Mouse (Mus musculus): ENCODE measurements at regions not wholly inside any gene's neighbourhood (a gene's known extent, or its start where the extent isn't known, plus 50 kb on each side); places are given as distances from the start of the nearest gene placed in this dataset.

DNA sequence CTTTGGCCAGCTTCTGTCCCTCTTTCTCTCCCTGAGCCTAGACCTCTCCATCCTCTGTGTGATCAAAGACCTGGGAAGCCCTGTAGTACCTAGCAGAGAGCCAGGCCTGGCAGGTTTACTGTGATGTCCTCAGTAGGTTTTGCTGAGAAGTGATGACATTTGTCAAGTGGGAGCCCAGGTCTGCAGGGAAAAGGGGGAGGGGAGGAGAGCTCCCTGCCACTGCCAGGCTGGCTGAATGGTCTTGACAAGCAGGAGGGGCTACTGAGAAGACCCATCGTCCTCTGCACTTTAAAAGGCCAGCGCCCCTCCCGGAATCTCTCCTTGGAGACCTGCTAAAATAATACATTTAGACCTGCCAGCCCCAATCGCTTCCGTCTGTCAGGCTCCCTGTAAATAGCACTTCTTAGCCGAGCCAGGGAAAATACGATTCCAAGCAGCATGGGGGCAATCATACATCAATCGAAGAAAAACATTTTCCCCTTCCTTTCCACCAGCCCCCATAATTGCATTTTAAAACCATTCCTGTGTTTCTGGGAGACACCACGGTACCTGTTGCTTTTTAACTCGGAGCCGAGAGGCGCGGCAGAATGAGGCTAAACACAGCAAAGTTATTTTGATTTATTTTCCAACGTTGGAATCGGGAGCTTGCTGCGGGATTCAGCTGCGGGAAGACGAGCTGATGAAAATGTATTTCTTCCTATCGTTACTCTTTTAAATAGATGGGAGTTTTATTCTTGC, 144.5 kb upstream of the Tle3 start:
- WGBS: 24% methylated on average over 19 of the region's 19 CpGs
- Histone ChIP-seq H3K36me3 (ENCODE audit: insufficient read depth) (no peaks in the 10 kb centered on the region), H3K27ac (ENCODE audit: low read depth) (no peak overlapping the region), H3K4me2 (no peak overlapping the region), H3K9ac (no peak overlapping the region), H3K27me3 (ENCODE audit: insufficient read depth, low read length) (no peaks in the 10 kb centered on the region), H3K4me1 (ENCODE audit: insufficient read depth) (no peaks in the 10 kb centered on the region), H3K4me3 (ENCODE audit: low read depth, low read length) (no peak overlapping the region), H3K9me3 (ENCODE audit: low read depth, low read length) (no peaks in the 10 kb centered on the region)
- DNase-seq (no peak), ATAC-seq (ENCODE audit: insufficient read depth) (no peak)
- TF ChIP-seq CTCF (IDR thresholded peaks at IDR 0.05; ENCODE audit: low read depth): no peak

DNA sequence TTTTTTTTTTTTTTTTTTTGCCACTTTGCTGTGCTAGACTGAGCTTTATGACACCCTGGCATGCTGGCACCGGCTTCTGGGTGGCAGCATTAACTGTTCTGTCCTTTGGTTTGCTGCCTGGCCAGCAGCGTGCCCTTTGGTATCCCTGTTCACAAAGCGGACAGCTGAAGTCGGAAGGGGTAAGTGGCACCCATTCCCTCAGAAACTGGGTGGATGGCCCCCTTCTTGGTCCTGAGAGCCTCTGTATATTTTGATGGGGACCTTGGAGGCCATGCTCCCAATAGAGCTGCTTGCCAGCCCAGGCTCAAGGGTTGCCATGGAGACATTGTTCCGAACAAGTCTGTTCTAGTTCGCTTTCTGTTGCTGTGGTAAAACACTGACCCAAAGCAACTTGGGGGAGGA, 143.9 kb upstream of the Tle3 start:
- no peak overlapping the region for H3K27ac ChIP-seq (ENCODE audit: low read depth)
- H3K36me3 ChIP-seq (ENCODE audit: insufficient read depth): no peaks in the 10 kb centered on the region
- no peak for DNase-seq
- 63% methylated on average over 6 of the region's 6 CpGs for WGBS
- H3K4me3 ChIP-seq (ENCODE audit: low read depth, low read length): no peak overlapping the region
- no peak for ATAC-seq (ENCODE audit: insufficient read depth)
- H3K4me2 ChIP-seq: no peak overlapping the region
- no peak overlapping the region for H3K9ac ChIP-seq
- H3K4me1 ChIP-seq (ENCODE audit: insufficient read depth): no peaks in the 10 kb centered on the region
- TF ChIP-seq CTCF (IDR thresholded peaks at IDR 0.05; ENCODE audit: low read depth): no peak
- H3K27me3 ChIP-seq (ENCODE audit: insufficient read depth, low read length): no peaks in the 10 kb centered on the region
- no peaks in the 10 kb centered on the region for H3K9me3 ChIP-seq (ENCODE audit: low read depth, low read length)

DNA sequence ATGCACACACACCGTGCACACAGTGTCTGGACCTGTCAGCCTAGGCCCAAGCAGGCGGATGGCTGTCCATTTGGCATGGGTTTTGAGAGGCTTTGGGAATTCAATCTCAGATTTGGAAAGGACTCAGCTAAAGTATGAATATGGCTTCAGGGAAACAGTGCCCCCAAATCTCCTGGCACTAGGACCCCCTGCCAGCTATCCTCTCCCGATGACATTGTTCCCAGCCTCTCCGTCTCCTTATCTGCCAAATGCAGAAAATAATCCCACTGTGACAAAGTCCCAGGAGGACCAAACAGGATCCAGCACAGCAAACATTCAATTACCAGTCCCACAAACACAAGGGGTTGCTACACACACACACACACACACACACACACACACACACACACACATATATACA, 141.9 kb upstream of the Tle3 start:
- whole genome bisulfite sequencing: 81% methylated on average over 4 of the region's 4 CpGs
- Histone ChIP-seq H3K4me3 (ENCODE audit: low read depth, low read length) (no peak overlapping the region), H3K9me3 (ENCODE audit: low read depth, low read length) (no peaks in the 10 kb centered on the region), H3K9ac (no peak overlapping the region), H3K4me1 (ENCODE audit: insufficient read depth) (no peaks in the 10 kb centered on the region; the same call in 1 of the 2 replicates), H3K4me2 (no peak overlapping the region), H3K27me3 (ENCODE audit: insufficient read depth, low read length) (no peaks in the 10 kb centered on the region), H3K27ac (ENCODE audit: low read depth) (no peak overlapping the region), H3K36me3 (ENCODE audit: insufficient read depth) (no peaks in the 10 kb centered on the region)
- ATAC-seq (ENCODE audit: insufficient read depth) (no peak), DNase-seq (no peak)
- no peak for TF ChIP-seq CTCF (IDR thresholded peaks at IDR 0.05; ENCODE audit: low read depth)

DNA sequence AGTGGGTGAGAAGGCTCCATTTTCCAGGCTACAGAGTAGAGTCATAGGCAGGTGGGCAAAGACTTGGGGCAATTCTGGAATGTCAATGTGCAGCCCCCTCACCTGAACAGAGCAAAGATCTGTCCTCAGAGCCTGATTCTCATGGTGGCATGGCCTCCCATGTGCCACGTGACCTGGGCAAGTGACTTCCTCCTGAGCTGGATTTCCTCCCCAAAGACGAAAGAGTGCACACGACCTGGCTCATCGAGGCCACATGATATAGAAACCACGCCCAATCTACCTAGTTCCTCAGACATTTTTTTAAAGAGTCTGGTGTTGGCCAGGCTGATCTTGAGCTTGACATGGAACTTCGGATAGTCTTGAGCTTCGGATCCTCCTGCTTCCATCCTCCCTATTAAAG, 139.5 kb upstream of the Tle3 start:
- Histone ChIP-seq H3K36me3 (ENCODE audit: insufficient read depth) (no peaks in the 10 kb centered on the region), H3K27ac (ENCODE audit: low read depth) (no peak overlapping the region), H3K9ac (no peak overlapping the region), H3K9me3 (ENCODE audit: low read depth, low read length) (no peaks in the 10 kb centered on the region), H3K4me2 (no peak overlapping the region), H3K4me3 (ENCODE audit: low read depth, low read length) (no peak overlapping the region), H3K27me3 (ENCODE audit: insufficient read depth, low read length) (no peaks in the 10 kb centered on the region; the same call in 1 of the 2 replicates), H3K4me1 (ENCODE audit: insufficient read depth) (peaks cover 5% of the 10 kb centered on the region; the same call in 1 of the 2 replicates)
- no peak for TF ChIP-seq CTCF (IDR thresholded peaks at IDR 0.05; ENCODE audit: low read depth)
- ATAC-seq (ENCODE audit: insufficient read depth) (no peak), DNase-seq (no peak)
- 83% methylated on average over 7 of the region's 7 CpGs for WGBS

DNA sequence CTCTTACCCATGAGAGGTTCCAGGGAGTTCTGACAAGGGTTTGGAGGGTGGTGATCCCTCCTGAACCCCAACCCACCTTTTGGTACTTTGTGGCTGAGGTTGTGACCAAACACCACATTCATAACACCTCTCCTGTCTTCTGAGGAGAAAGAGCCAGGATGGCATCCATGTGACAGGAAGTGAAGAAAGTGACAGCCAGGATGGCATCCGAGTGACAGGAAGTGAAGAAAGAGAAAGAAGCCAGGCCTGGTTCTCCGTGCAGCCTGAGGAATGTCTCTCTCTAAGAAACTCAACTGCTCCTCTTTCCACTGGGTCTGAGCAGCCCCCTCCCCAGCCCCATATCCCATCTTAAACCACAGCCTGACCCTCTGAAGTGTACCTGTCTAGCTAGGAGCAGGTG, 138.9 kb upstream of the Tle3 start:
- Histone ChIP-seq H3K4me2 (no peak overlapping the region), H3K4me3 (ENCODE audit: low read depth, low read length) (no peak overlapping the region), H3K27me3 (ENCODE audit: insufficient read depth, low read length) (peaks cover 6% of the 10 kb centered on the region; the same call in 1 of the 2 replicates), H3K9ac (no peak overlapping the region), H3K9me3 (ENCODE audit: low read depth, low read length) (no peaks in the 10 kb centered on the region), H3K27ac (ENCODE audit: low read depth) (no peak overlapping the region), H3K36me3 (ENCODE audit: insufficient read depth) (no peaks in the 10 kb centered on the region), H3K4me1 (ENCODE audit: insufficient read depth) (peaks cover 5% of the 10 kb centered on the region; the same call in 1 of the 2 replicates)
- no peak for TF ChIP-seq CTCF (IDR thresholded peaks at IDR 0.05; ENCODE audit: low read depth)
- no peak for DNase-seq
- ATAC-seq (ENCODE audit: insufficient read depth): no peak
- WGBS: 62% methylated on average over 2 of the region's 2 CpGs

DNA sequence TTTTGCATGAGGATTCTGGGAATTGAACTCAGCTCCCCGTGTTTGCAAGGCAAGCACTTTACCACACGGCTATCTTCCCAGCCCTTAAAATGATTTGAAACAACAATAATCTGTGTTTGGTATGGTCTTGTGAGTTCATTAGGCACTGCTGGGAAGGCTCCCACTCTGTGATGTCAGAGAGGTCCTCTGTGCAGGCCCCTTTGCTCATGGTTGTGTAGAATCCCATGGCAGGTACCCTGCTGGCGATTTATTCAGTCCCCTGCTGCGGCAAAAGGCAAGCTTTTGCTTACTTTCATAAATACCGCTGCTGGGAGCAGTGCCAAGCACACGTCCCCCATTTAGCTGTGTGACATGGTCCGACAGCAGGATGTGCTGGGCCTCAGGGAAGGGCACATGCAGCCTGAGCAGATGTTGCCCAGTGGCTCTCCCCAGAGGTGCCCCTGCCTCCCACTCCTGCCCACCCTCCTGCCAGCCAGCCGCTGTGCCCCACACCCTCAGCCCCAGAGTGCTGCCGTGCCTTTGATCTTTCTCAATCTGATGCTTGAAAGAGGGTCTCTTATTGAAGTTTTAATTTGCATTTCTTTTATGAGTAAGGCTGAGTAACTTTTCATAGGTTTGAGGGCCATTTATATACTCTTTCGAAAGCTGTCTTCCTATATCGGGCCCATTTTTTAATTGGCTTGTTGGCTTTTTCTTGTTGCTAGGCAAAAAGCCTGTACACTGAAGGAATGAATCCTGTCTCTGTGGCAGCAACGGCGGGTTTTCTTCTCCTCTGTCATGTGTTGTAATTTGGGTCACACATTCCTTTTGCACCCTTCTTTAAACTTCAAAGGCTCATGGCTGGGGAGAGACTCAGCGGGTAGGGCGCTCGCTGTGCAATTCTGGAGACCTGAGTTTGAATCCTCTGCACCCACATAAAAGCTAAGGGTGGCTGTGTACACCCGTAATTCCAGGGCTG, 136.2 kb upstream of the Tle3 start:
- peak; percentile 67; the same call in 1 of the 2 replicates for ATAC-seq (ENCODE audit: insufficient read depth)
- H3K4me3 ChIP-seq (ENCODE audit: low read depth, low read length): no peak overlapping the region
- peaks cover 5% of the 10 kb centered on the region; the same call in 1 of the 2 replicates for H3K4me1 ChIP-seq (ENCODE audit: insufficient read depth)
- peaks cover 7% of the 10 kb centered on the region; the same call in 1 of the 2 replicates for H3K27me3 ChIP-seq (ENCODE audit: insufficient read depth, low read length)
- peak overlapping the region; percentile 47; the same call in 1 of the 2 replicates for H3K27ac ChIP-seq (ENCODE audit: low read depth)
- 36% methylated on average over 17 of the region's 17 CpGs for WGBS
- no peak for TF ChIP-seq CTCF (IDR thresholded peaks at IDR 0.05; ENCODE audit: low read depth)
- H3K4me2 ChIP-seq: no peak overlapping the region
- H3K9me3 ChIP-seq (ENCODE audit: low read depth, low read length): no peaks in the 10 kb centered on the region
- H3K9ac ChIP-seq: no peak overlapping the region
- H3K36me3 ChIP-seq (ENCODE audit: insufficient read depth): no peaks in the 10 kb centered on the region
- DNase-seq: peak; percentile 90

All from lung, embryonic 14.5 days (tissue).